Comparison of ENCODE assay signal across 8 mouse cellular contexts in the genomic region with DNA sequence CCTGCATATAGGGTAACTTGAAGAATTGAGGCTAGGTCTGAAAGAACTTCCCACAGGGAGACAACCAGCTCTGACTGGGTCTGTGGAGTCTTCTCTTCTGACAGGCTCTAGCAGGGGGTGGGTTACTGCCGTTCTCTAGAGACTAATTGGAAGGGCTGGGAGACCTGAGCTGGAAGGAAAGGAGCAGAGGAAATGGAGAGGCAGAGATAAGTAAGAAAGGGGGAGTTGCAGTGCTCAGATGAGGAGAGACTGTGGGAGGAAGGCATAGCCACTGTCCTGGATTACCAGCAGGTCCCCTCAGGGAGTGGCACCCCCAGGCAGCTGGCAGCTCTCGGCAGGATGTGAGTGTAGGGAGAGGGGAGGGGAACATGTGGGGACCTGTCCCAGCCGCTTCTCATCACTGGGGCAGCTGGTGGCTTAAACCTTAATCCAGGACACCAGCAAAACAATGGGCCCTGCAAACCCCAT. TPM values are rescaled to one million over a fixed set of nuclear protein-coding genes. Genes with fewer than 3 reads are reported as not detected.
DNase-seq lines count a peak whose midpoint lies in the region; ATAC-seq and TF ChIP-seq lines count a peak whose summit lies in the region.

No protein-coding gene starts in this region.

- H3K9me3 ChIP-seq in ES-Bruce4 (replicated peaks; ENCODE audit: control insufficient read depth, insufficient read depth, low read length, poor library complexity, severe bottlenecking), result no peaks in the 10 kb centered on the region
- H3K9me3 ChIP-seq in heart, embryonic 13.5 days, result no peaks in the 10 kb centered on the region
- no peaks in the 10 kb centered on the region for H3K9me3 ChIP-seq in liver, embryonic 13.5 days (replicated peaks)
- no peaks in the 10 kb centered on the region for H3K9me3 ChIP-seq in stomach, postnatal 0 days (ENCODE audit: control insufficient read depth, low read length)

- peaks cover 31% of the 10 kb centered on the region for H3K4me1 ChIP-seq in ES-Bruce4 (ENCODE audit: control insufficient read depth, insufficient read depth, low read length)
- H3K4me1 ChIP-seq in heart, embryonic 13.5 days, result peaks cover 82% of the 10 kb centered on the region
- peaks cover 99% of the 10 kb centered on the region for H3K4me1 ChIP-seq in liver, embryonic 13.5 days (replicated peaks)
- peaks cover 21% of the 10 kb centered on the region; the same call in 1 of the 2 replicates for H3K4me1 ChIP-seq in stomach, postnatal 0 days (replicated peaks; ENCODE audit: control insufficient read depth, insufficient read depth)

- TF ChIP-seq EP300 in ES-Bruce4 (IDR thresholded peaks at IDR 0.05; ENCODE audit: insufficient read depth, low read depth, low read length), result 0 out of 2 replicates have a peak, but pooled peaks have one; percentile 42
- no peak for TF ChIP-seq EP300 in stomach, postnatal 0 days (optimal IDR thresholded peaks at IDR 0.05)

- ATAC-seq in heart, embryonic 13.5 days (ENCODE audit: extremely low read depth, insufficient number of reproducible peaks, low FRiP score, low TSS enrichment), result no peak
- no peak for ATAC-seq in liver, embryonic 13.5 days (ENCODE audit: low read depth)
- no peak for ATAC-seq in stomach, postnatal 0 days (ENCODE audit: low FRiP score, low TSS enrichment)

- H3K27me3 ChIP-seq in ES-Bruce4 (ENCODE audit: control insufficient read depth, insufficient read depth, low read length, poor library complexity, severe bottlenecking), result no peaks in the 10 kb centered on the region
- H3K27me3 ChIP-seq in heart, embryonic 13.5 days (replicated peaks), result no peaks in the 10 kb centered on the region
- H3K27me3 ChIP-seq in liver, embryonic 13.5 days, result no peaks in the 10 kb centered on the region
- no peaks in the 10 kb centered on the region for H3K27me3 ChIP-seq in stomach, postnatal 0 days (ENCODE audit: control insufficient read depth, insufficient read depth, low read length)

- H3K36me3 ChIP-seq in ES-Bruce4 (ENCODE audit: control insufficient read depth, insufficient read depth, low read length, poor library complexity, severe bottlenecking), result peaks cover 13% of the 10 kb centered on the region
- peaks cover 35% of the 10 kb centered on the region for H3K36me3 ChIP-seq in heart, embryonic 13.5 days
- peaks cover 37% of the 10 kb centered on the region for H3K36me3 ChIP-seq in liver, embryonic 13.5 days
- peaks cover 7% of the 10 kb centered on the region; the same call in 1 of the 2 replicates for H3K36me3 ChIP-seq in stomach, postnatal 0 days (ENCODE audit: control insufficient read depth, insufficient read depth, low read length)

- no peak for TF ChIP-seq POLR2A in ES-Bruce4 (IDR thresholded peaks at IDR 0.05; ENCODE audit: insufficient read depth, low read length)

- WGBS in heart, embryonic 13.5 days, result 3% methylated on average over 3 of the region's 3 CpGs
- 7% methylated on average over 3 of the region's 3 CpGs for WGBS in liver, embryonic 13.5 days (ENCODE audit: insufficient replicate concordance)
- 14% methylated on average over 3 of the region's 3 CpGs for WGBS in stomach, postnatal 0 days

- peak; percentile 97 for DNase-seq in heart, adult 11 months
- no peak for DNase-seq in heart, adult 9 months (ENCODE audit: low spot score in 2 of 2)
- DNase-seq in liver, embryonic 13.5 days, result peak; percentile 56
- no peak for DNase-seq in stomach, postnatal 0 days (ENCODE audit: low spot score)
- no peak for DNase-seq in layer of hippocampus, postnatal 25 days (ENCODE audit: extremely low spot score in 1 of 2, low spot score in 1 of 2)
- DNase-seq in urinary bladder, adult 2 months (ENCODE audit: low spot score), result no peak

- no peak for TF ChIP-seq CTCF in ES-Bruce4 (IDR thresholded peaks at IDR 0.05; ENCODE audit: low read depth, low read length)
- TF ChIP-seq CTCF in stomach, postnatal 0 days (IDR thresholded peaks at IDR 0.05; ENCODE audit: low read depth), result no peak

- H3K9ac ChIP-seq in ES-Bruce4 (ENCODE audit: low read depth, poor library complexity, severe bottlenecking), result peak overlapping the region; percentile 35
- H3K9ac ChIP-seq in heart, embryonic 13.5 days, result peak overlapping the region; percentile 93
- H3K9ac ChIP-seq in liver, embryonic 13.5 days, result peak overlapping the region; percentile 100
- peak overlapping the region; percentile 86; the same call in 1 of the 2 replicates for H3K9ac ChIP-seq in stomach, postnatal 0 days (ENCODE audit: low read length)

- peak overlapping the region; percentile 52; the same call in 1 of the 2 replicates for H3K27ac ChIP-seq in ES-Bruce4 (ENCODE audit: insufficient read depth, low read length)
- H3K27ac ChIP-seq in heart, embryonic 13.5 days (replicated peaks), result peak overlapping the region; percentile 98
- peak overlapping the region; percentile 100 for H3K27ac ChIP-seq in liver, embryonic 13.5 days
- peak overlapping the region; percentile 91 for H3K27ac ChIP-seq in stomach, postnatal 0 days (replicated peaks)

- peak overlapping the region; percentile 86 for H3K4me2 ChIP-seq in heart, embryonic 13.5 days
- peak overlapping the region; percentile 95 for H3K4me2 ChIP-seq in liver, embryonic 13.5 days
- peak overlapping the region; percentile 81 for H3K4me2 ChIP-seq in stomach, postnatal 0 days (replicated peaks; ENCODE audit: low read depth)

- 0 out of 2 replicates have a peak overlapping the region, but pooled peaks have one; percentile 9 for H3K4me3 ChIP-seq in ES-Bruce4 (ENCODE audit: low read depth, low read length)
- peak overlapping the region; percentile 80 for H3K4me3 ChIP-seq in heart, embryonic 13.5 days
- H3K4me3 ChIP-seq in liver, embryonic 13.5 days (replicated peaks), result peak overlapping the region; percentile 100
- H3K4me3 ChIP-seq in stomach, postnatal 0 days (ENCODE audit: low read depth, low read length), result peak overlapping the region; percentile 70

RNA-seq across cellular contexts. Expression of a gene that starts 26.4 kb away (rescaled TPM):
- polyA plus RNA-seq in ES-Bruce4 (2011; ENCODE audit: insufficient read depth, insufficient read length, low read depth, missing spikeins), result 30.3 and 32.5 TPM in 2 replicates
- polyA plus RNA-seq in heart, embryonic 13.5 days (2015; fragmentation: Nextera tagmentation; extraction: Ambion mirVana), result 6.6 and 6.9 TPM in 2 replicates
- polyA plus RNA-seq in liver, embryonic 13.5 days (2015; fragmentation: Nextera tagmentation; extraction: Ambion mirVana), result 6.2 and 6.8 TPM in 2 replicates
- polyA plus RNA-seq in stomach, postnatal 0 days (2015; fragmentation: Nextera tagmentation; extraction: Ambion mirVana), result 4.3 and 4.6 TPM in 2 replicates
- 10 to 100 TPM; 71.4 to 73.5 TPM for total RNA-seq in layer of hippocampus, postnatal 25 days (2021)
- 26.0 and 33.0 TPM in 2 replicates for polyA plus RNA-seq in urinary bladder, adult 2 months (2012; rRNA removed)

RNA-seq across cellular contexts. Expression of a gene that starts 58.4 kb away (rescaled TPM):
- polyA plus RNA-seq in ES-Bruce4 (2011; ENCODE audit: insufficient read depth, insufficient read length, low read depth, missing spikeins), result not detected in 2 replicates
- polyA plus RNA-seq in heart, embryonic 13.5 days (2015; fragmentation: Nextera tagmentation; extraction: Ambion mirVana), result 0.84 and 1.5 TPM in 2 replicates
- 0.75 and 0.81 TPM in 2 replicates for polyA plus RNA-seq in liver, embryonic 13.5 days (2015; fragmentation: Nextera tagmentation; extraction: Ambion mirVana)
- 0.16 and 0.25 TPM in 2 replicates for polyA plus RNA-seq in stomach, postnatal 0 days (2015; fragmentation: Nextera tagmentation; extraction: Ambion mirVana)
- total RNA-seq in layer of hippocampus, postnatal 25 days (2021), result under 1 TPM in 1 of 2 experiments, not detected in 1; 0.20 TPM
- polyA plus RNA-seq in urinary bladder, adult 2 months (2012; rRNA removed), result not detected in 2 replicates

Comparison
In these comparisons a context has a peak if more than half of its experiments do, and no peak if none do; other contexts are left out.
1. DNase-seq: peak in heart, adult 11 months (single experiment) and liver, embryonic 13.5 days (single experiment); none in heart, adult 9 months (0 of 2), stomach, postnatal 0 days (single experiment), layer of hippocampus, postnatal 25 days (0 of 2) and urinary bladder, adult 2 months (single experiment).
2. H3K4me3 ChIP-seq: peak in every context shown above with its lines; median percentile 100 in liver, embryonic 13.5 days; 80 in heart, embryonic 13.5 days; 70 in stomach, postnatal 0 days; 9 in ES-Bruce4.
3. H3K9ac ChIP-seq: peak in every context shown above with its lines; median percentile 100 in liver, embryonic 13.5 days; 93 in heart, embryonic 13.5 days; 86 in stomach, postnatal 0 days; 35 in ES-Bruce4.
4. Peak in every context shown above with its lines, with median percentiles within 50 percentile points of each other: H3K27ac ChIP-seq and H3K4me2 ChIP-seq.